Mouse (Mus musculus) MEL (cell line): ENCODE data around the gene Asnsd1. TPM values are rescaled to one million over a fixed set of nuclear protein-coding genes. Genes with fewer than 3 reads are reported as not detected.

Experiments used
- DNase-seq: peaks from one replicate; pipeline ENCODE4 v3.0.0; 2011; ENCODE audit warnings: low read depth, low spot score
- H3K27ac ChIP-seq: 2 replicates; pipeline ENCODE4 v1.5.1; 2012; ENCODE audit warnings: low read depth, mild to moderate bottlenecking, control low read depth, low read length, moderate library complexity; ENCODE audit not compliant: control insufficient read depth
- H3K27me3 ChIP-seq, 2 experiments: fragments of 150-350 bp in 1 of 2; sonication (generic) in 1 of 2; 2 replicates each; pipeline ENCODE4 v1.6.1; 2012; ENCODE audit warnings: low read length in 2 of 2, mild to moderate bottlenecking in 2 of 2, improper control_type of control experiment in 1 of 2, moderate library complexity in 1 of 2; ENCODE audit not compliant: insufficient read depth in 2 of 2, control insufficient read depth in 1 of 2
- H3K36me3 ChIP-seq, 2 experiments: 2 replicates each; pipeline ENCODE4 v1.6.1; 2012 to 2014; ENCODE audit warnings: low read length in 2 of 2, improper control_type of control experiment in 1 of 2, inconsistent platforms in 1 of 2, mild to moderate bottlenecking in 1 of 2; ENCODE audit not compliant: insufficient read depth in 2 of 2, control insufficient read depth in 1 of 2
- H3K4me1 ChIP-seq, 2 experiments: fragments of 150-350 bp in 1 of 2; sonication (generic) in 1 of 2; 2 replicates each; pipeline ENCODE4 v1.6.1; 2012; ENCODE audit warnings: low read length in 2 of 2, improper control_type of control experiment in 1 of 2, mild to moderate bottlenecking in 1 of 2; ENCODE audit not compliant: insufficient read depth in 2 of 2, control insufficient read depth in 1 of 2
- H3K4me3 ChIP-seq, 2 experiments: fragments of 150-350 bp in 1 of 2; sonication (generic) in 1 of 2; 2 replicates each; pipeline ENCODE4 v1.5.1; 2012; ENCODE audit warnings: low read depth in 2 of 2, low read length in 2 of 2, mild to moderate bottlenecking in 2 of 2, moderate library complexity in 2 of 2, control low read depth in 1 of 2, improper control_type of control experiment in 1 of 2; ENCODE audit not compliant: control insufficient read depth in 1 of 2, insufficient read depth in 1 of 2
- H3K79me2 ChIP-seq: 2 replicates; pipeline ENCODE4 v1.6.1; 2012; ENCODE audit warnings: mild to moderate bottlenecking, low read length, moderate library complexity; ENCODE audit not compliant: control insufficient read depth, poor library complexity, insufficient read depth
- H3K9ac ChIP-seq: 2 replicates; pipeline ENCODE4 v1.6.1; 2012; ENCODE audit warnings: low read depth, mild to moderate bottlenecking, control low read depth, low read length, moderate library complexity; ENCODE audit not compliant: control insufficient read depth, poor library complexity, severe bottlenecking
- H3K9me3 ChIP-seq: fragments of 150-350 bp; sonication (generic); replicated peaks from 2 replicates; pipeline ENCODE4 v1.6.1; 2012; ENCODE audit warnings: mild to moderate bottlenecking, low read length, improper control_type of control experiment, moderate library complexity; ENCODE audit not compliant: insufficient read depth
- CHD2 ChIP-seq: IDR thresholded peaks from 2 replicates; pipeline ENCODE4 v1.6.1; 2011; ENCODE audit warnings: low read length, improper control_type of control experiment
- CTCF ChIP-seq, 3 experiments: IDR thresholded peaks in 2 of 3; conservative IDR thresholded peaks in 1 of 3; 2 replicates each; pipeline ENCODE4 v1.5.1; 2011 to 2012; ENCODE audit warnings: low read length in 3 of 3, low read depth in 2 of 3, mild to moderate bottlenecking in 2 of 3, improper control_type of control experiment in 1 of 3, inconsistent platforms in 1 of 3, mixed read lengths in 1 of 3, moderate library complexity in 1 of 3; ENCODE audit not compliant: control insufficient read depth in 1 of 3, insufficient read depth in 1 of 3, poor library complexity in 1 of 3, severe bottlenecking in 1 of 3
- ELF1 ChIP-seq: IDR thresholded peaks from 2 replicates; pipeline ENCODE4 v1.6.1; 2014; ENCODE audit warnings: low read depth, mild to moderate bottlenecking, inconsistent platforms, low read length, improper control_type of control experiment, moderate library complexity
- EP300 ChIP-seq, 2 experiments: IDR thresholded peaks; 2 replicates each; pipeline ENCODE4 v1.6.1; 2011; ENCODE audit warnings: improper control_type of control experiment in 2 of 2, low read length in 2 of 2, low read depth in 1 of 2, mild to moderate bottlenecking in 1 of 2
- ETS1 ChIP-seq: IDR thresholded peaks from 2 replicates; pipeline ENCODE4 v1.6.1; 2012; ENCODE audit warnings: low read depth, mild to moderate bottlenecking, inconsistent platforms, low read length, improper control_type of control experiment, moderate library complexity
- GABPA ChIP-seq: IDR thresholded peaks from 2 replicates; pipeline ENCODE4 v1.6.1; 2012; ENCODE audit warnings: low read depth, mild to moderate bottlenecking, inconsistent platforms, low read length, improper control_type of control experiment, moderate library complexity
- GATA1 ChIP-seq: IDR thresholded peaks from 2 replicates; pipeline ENCODE4 v1.6.1; 2011; ENCODE audit warnings: low read depth, low read length, improper control_type of control experiment
- HCFC1 ChIP-seq: IDR thresholded peaks from 2 replicates; pipeline ENCODE4 v1.6.1; 2012; ENCODE audit warnings: low read depth, mild to moderate bottlenecking, inconsistent platforms, low read length, improper control_type of control experiment, moderate library complexity
- MAZ ChIP-seq: IDR thresholded peaks from 2 replicates; pipeline ENCODE4 v1.6.1; 2012; ENCODE audit warnings: low read depth, mild to moderate bottlenecking, inconsistent platforms, low read length, improper control_type of control experiment
- MXI1 ChIP-seq: IDR thresholded peaks from 2 replicates; pipeline ENCODE4 v1.6.1; 2011; ENCODE audit warnings: mild to moderate bottlenecking, low read depth, low read length, improper control_type of control experiment
- MYC ChIP-seq: IDR thresholded peaks from 2 replicates; pipeline ENCODE4 v1.6.1; 2011; ENCODE audit warnings: low read depth, mild to moderate bottlenecking, low read length, improper control_type of control experiment, moderate library complexity
- NELFE ChIP-seq: IDR thresholded peaks from 2 replicates; pipeline ENCODE4 v1.6.1; 2011; ENCODE audit warnings: low read depth, low read length, improper control_type of control experiment
- NRF1 ChIP-seq: IDR thresholded peaks from 2 replicates; pipeline ENCODE4 v1.6.1; 2014; ENCODE audit warnings: low read depth, mild to moderate bottlenecking, inconsistent platforms, low read length, improper control_type of control experiment, moderate library complexity; ENCODE audit not compliant: poor library complexity, insufficient read depth, severe bottlenecking
- POLR2A ChIP-seq, 2 experiments: IDR thresholded peaks; 2 replicates each; pipeline ENCODE4 v1.6.1; 2011 to 2012; ENCODE audit warnings: low read length in 2 of 2, mild to moderate bottlenecking in 2 of 2, control low read depth in 1 of 2, improper control_type of control experiment in 1 of 2, low read depth in 1 of 2, moderate library complexity in 1 of 2; ENCODE audit not compliant: control insufficient read depth in 1 of 2, insufficient read depth in 1 of 2, poor library complexity in 1 of 2
- POLR2AphosphoS2 ChIP-seq: IDR thresholded peaks from 2 replicates; pipeline ENCODE4 v1.6.1; 2011; ENCODE audit warnings: low read length, improper control_type of control experiment
- RAD21 ChIP-seq: IDR thresholded peaks from 2 replicates; pipeline ENCODE4 v1.6.1; 2011; ENCODE audit warnings: mild to moderate bottlenecking, low read depth, low read length, improper control_type of control experiment
- RCOR1 ChIP-seq: IDR thresholded peaks from 2 replicates; pipeline ENCODE4 v1.6.1; 2012; ENCODE audit warnings: low read depth, mild to moderate bottlenecking, inconsistent platforms, low read length, improper control_type of control experiment
- SIN3A ChIP-seq: IDR thresholded peaks from 2 replicates; pipeline ENCODE4 v1.6.1; 2012; ENCODE audit warnings: low read length, improper control_type of control experiment, inconsistent platforms
- SMC3 ChIP-seq: IDR thresholded peaks from 2 replicates; pipeline ENCODE4 v1.6.1; 2011; ENCODE audit warnings: low read depth, low read length, improper control_type of control experiment
- TBP ChIP-seq: IDR thresholded peaks from 2 replicates; pipeline ENCODE4 v1.8.0; 2011; ENCODE audit warnings: low read depth, low read length, improper control_type of control experiment
- TCF12 ChIP-seq: IDR thresholded peaks from 2 replicates; pipeline ENCODE4 v1.6.1; 2014; ENCODE audit warnings: low read depth, mild to moderate bottlenecking, inconsistent platforms, low read length, improper control_type of control experiment, moderate library complexity
- USF2 ChIP-seq, 2 experiments: IDR thresholded peaks; 2 replicates each; pipeline ENCODE4 v1.6.1; 2011 to 2012; ENCODE audit warnings: improper control_type of control experiment in 2 of 2, low read length in 2 of 2, borderline replicate concordance in 1 of 2, inconsistent platforms in 1 of 2, low read depth in 1 of 2, mild to moderate bottlenecking in 1 of 2; ENCODE audit not compliant: insufficient read depth in 1 of 2
- ZMIZ1 ChIP-seq: IDR thresholded peaks from 2 replicates; pipeline ENCODE4 v1.6.1; 2012; ENCODE audit warnings: low read depth, mild to moderate bottlenecking, inconsistent platforms, low read length, improper control_type of control experiment, moderate library complexity
- polyA plus RNA-seq, 2 experiments: library from polyadenylated mRNA; stranded (reverse) in 1 of 2; unstranded in 1 of 2; fragments of >175 nt in 1 of 2; fragments of >200 nt in 1 of 2; gene quantifications; 2 replicates each; pipeline versions ENCODE4 v1.2.1 to v1.2.4; 2012; ENCODE audit warnings: low replicate concordance in 2 of 2, low read depth in 1 of 2; ENCODE audit not compliant: insufficient read length in 2 of 2, insufficient read depth in 1 of 2, missing spikeins in 1 of 2
- total RNA-seq: library from RNA; depleted of rRNA; stranded (reverse); fragments of 300-350 nt; gene quantifications from 2 replicates; pipeline ENCODE4 v1.2.3, GENCODE M21; 2012

Asnsd1 gene
- total and polyA plus RNA-seq, 3 experiments: 62.2 to 79.7 TPM; not detected in 1

GRCm38 (mm10) chr1:53321662-53322344 is 30.7 kb downstream of the Asnsd1 start:
- DNase-seq: no peak
- Histone ChIP-seq H3K4me3 (no peak overlapping the region), H3K36me3 (peaks cover 0 to 11% of the 10 kb centered on the region in 2 experiments), H3K9ac (no peak overlapping the region), H3K79me2 (no peaks in the 10 kb centered on the region), H3K27me3 (no peaks in the 10 kb centered on the region), H3K27ac (no peak overlapping the region), H3K9me3 (no peaks in the 10 kb centered on the region), H3K4me1 (peaks cover 2 to 27% of the 10 kb centered on the region in 2 experiments; a peak in 2 of 4 replicates)
- TF ChIP-seq ZMIZ1 (no peak), RCOR1 (no peak), USF2 (IDR thresholded peaks at IDR 0.05; ENCODE audit: borderline replicate concordance in 1 of 2, insufficient read depth in 1 of 2, low read depth in 1 of 2, low read length in 2 of 2) (no peak), TCF12 (peak; percentile 63; the same call in 1 of the 2 replicates), MXI1 (no peak), MAZ (no peak), EP300 (IDR thresholded peaks at IDR 0.05; ENCODE audit: low read depth in 1 of 2, low read length in 2 of 2) (0 out of 4 replicates have a peak, but pooled peaks of 1 of the 2 experiments have one; percentile 22), GATA1 (peak; percentile 29; the same call in 1 of the 2 replicates), CHD2 (no peak), MYC (no peak), NRF1 (no peak), TBP (no peak), CTCF (IDR thresholded peaks at IDR 0.05 in 2 of 3, conservative IDR thresholded peaks at IDR 0.05 in 1 of 3; ENCODE audit: control insufficient read depth in 1 of 3, insufficient read depth in 1 of 3, low read depth in 2 of 3, low read length in 3 of 3, poor library complexity in 1 of 3, severe bottlenecking in 1 of 3) (no peak)

GRCm38 (mm10) chr1:53312989-53313967 is 39.3 kb downstream of the Asnsd1 start, which contains the start of gene Osgepl1:
TSS of gene Osgepl1 (plus strand) at chr1:53313624.
- H3K79me2 ChIP-seq: peaks cover 5% of the 10 kb centered on the region
- H3K9me3 ChIP-seq: no peaks in the 10 kb centered on the region
- TF ChIP-seq MAZ (no peak), RAD21 (peak; percentile 8), EP300 (IDR thresholded peaks at IDR 0.05; ENCODE audit: low read depth in 1 of 2, low read length in 2 of 2) (no peak), MXI1 (peak; percentile 63; the same call in 1 of the 2 replicates), ELF1 (peak; percentile 27; the same call in 1 of the 2 replicates), RCOR1 (no peak), CHD2 (no peak), SIN3A (peak; percentile 59; the same call in 1 of the 2 replicates), HCFC1 (peak; percentile 74), TBP (peak; percentile 79; the same call in 1 of the 2 replicates), CTCF (IDR thresholded peaks at IDR 0.05 in 2 of 3, conservative IDR thresholded peaks at IDR 0.05 in 1 of 3; ENCODE audit: control insufficient read depth in 1 of 3, insufficient read depth in 1 of 3, low read depth in 2 of 3, low read length in 3 of 3, poor library complexity in 1 of 3, severe bottlenecking in 1 of 3) (peak in 1 of 3 experiments; percentile 11; a peak in 1 of 6 replicates), NRF1 (peak; percentile 59; the same call in 1 of the 2 replicates), ETS1 (0 out of 2 replicates have a peak, but pooled peaks have one; percentile 5), MYC (no peak), POLR2AphosphoS2 (peak; percentile 75; the same call in 1 of the 2 replicates), TCF12 (peak; percentile 33; the same call in 1 of the 2 replicates), NELFE (peak; percentile 89), GABPA (no peak), SMC3 (no peak), POLR2A (IDR thresholded peaks at IDR 0.05; ENCODE audit: control insufficient read depth in 1 of 2, insufficient read depth in 1 of 2, low read depth in 1 of 2, low read length in 2 of 2, poor library complexity in 1 of 2) (peak; percentile 71 to 94)
- TF ChIP-seq, all 39 proteins: peak for 13
- peak; percentile 92 for DNase-seq
- Histone ChIP-seq H3K4me3 (peak within 1 kb of the TSS; percentile 85 to 100), H3K27me3 (no peaks in the 10 kb centered on the region), H3K4me1 (peaks cover 2 to 3% of the 10 kb centered on the region in 2 experiments; a peak in 3 of 4 replicates), H3K36me3 (peaks cover 0 to 7% of the 10 kb centered on the region in 2 experiments; a peak in 2 of 4 replicates), H3K9ac (peak within 1 kb of the TSS; percentile 98), H3K27ac (peak within 1 kb of the TSS; percentile 88)
